Mouse (Mus musculus) neural tube, embryonic 12.5 days (tissue): ENCODE results near the gene Inhbc. TPM values are rescaled to one million over a fixed set of nuclear protein-coding genes. Genes with fewer than 3 reads are reported as not detected.

Experiments used
- ATAC-seq: fragments of 200-750 bp; cut with Nextera tagmentation; 2 replicates; pipeline ENCODE4 v1.8.0; 2017; ENCODE audit warnings: low read depth, mild to moderate bottlenecking, moderate TSS enrichment, moderate library complexity; ENCODE audit not compliant: low FRiP score
- H3K27ac ChIP-seq: fragments of 300-500 bp; sonication (generic); 2 replicates; pipeline ENCODE4 v1.5.1; 2016
- H3K27me3 ChIP-seq: fragments of 300-500 bp; sonication (generic); replicated peaks from 2 replicates; pipeline ENCODE4 v1.6.1; 2016; ENCODE audit warnings: mild to moderate bottlenecking
- H3K36me3 ChIP-seq: fragments of 300-500 bp; sonication (generic); 2 replicates; pipeline ENCODE4 v1.6.1; 2016; ENCODE audit warnings: mild to moderate bottlenecking
- H3K4me1 ChIP-seq: fragments of 300-500 bp; sonication (generic); 2 replicates; pipeline ENCODE4 v1.6.1; 2016
- H3K4me2 ChIP-seq: fragments of 300-500 bp; sonication (generic); replicated peaks from 2 replicates; pipeline ENCODE4 v1.6.1; 2016; ENCODE audit warnings: mild to moderate bottlenecking
- H3K4me3 ChIP-seq: fragments of 300-500 bp; sonication (generic); 2 replicates; pipeline ENCODE4 v1.5.1; 2016
- H3K9ac ChIP-seq: fragments of 300-500 bp; sonication (generic); 2 replicates; pipeline ENCODE4 v1.6.1; 2016; ENCODE audit warnings: mild to moderate bottlenecking
- H3K9me3 ChIP-seq: fragments of 300-500 bp; sonication (generic); 2 replicates; pipeline ENCODE4 v1.6.1; 2016; ENCODE audit warnings: mild to moderate bottlenecking
- WGBS: fragments of 180-500 bp; shearing (Covaris S2); methylation state at CpG from one replicate; pipeline ENCODE4 v1.1.7; 2016; 5-methylcytosine and 5-hydroxymethylcytosine counted together
- polyA plus RNA-seq: library from polyadenylated mRNA; unstranded; fragments of >200 nt; fragmentation: Nextera tagmentation; extraction: Ambion mirVana; gene quantifications from 2 replicates; pipeline ENCODE4 v1.2.1, GENCODE M21; 2016

Gene Inhbc
- polyA plus RNA-seq, 1 experiment from 2014 or later: not detected

DNA sequence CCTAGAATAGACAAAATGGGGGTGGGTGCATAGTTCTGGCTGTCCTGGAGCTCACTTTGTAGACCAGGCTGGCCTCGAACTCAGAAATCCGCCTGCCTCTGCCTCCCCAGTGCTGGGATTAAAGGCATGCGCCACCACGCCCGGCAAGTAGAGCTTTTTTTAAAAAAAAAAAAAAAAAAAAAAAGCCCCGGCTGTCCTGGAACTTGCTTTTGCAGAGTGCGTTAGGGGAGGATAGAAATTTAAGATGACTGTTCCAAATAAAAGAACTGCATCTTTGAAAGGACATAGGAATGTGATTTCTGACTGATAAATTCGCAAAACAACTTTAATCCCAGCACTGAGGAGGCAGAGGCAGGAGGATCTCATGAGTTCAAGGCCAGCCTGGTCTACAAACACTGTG is 9.4 kb upstream of the Inhbc start:
- no peaks in the 10 kb centered on the region for H3K36me3 ChIP-seq
- H3K9me3 ChIP-seq: no peaks in the 10 kb centered on the region
- peaks cover 17% of the 10 kb centered on the region for H3K4me1 ChIP-seq
- no peaks in the 10 kb centered on the region for H3K27me3 ChIP-seq
- H3K9ac ChIP-seq: peak overlapping the region; percentile 70
- H3K4me3 ChIP-seq: peak overlapping the region; percentile 62
- ATAC-seq: no peak
- H3K27ac ChIP-seq: 0 out of 2 replicates have a peak overlapping the region, but pooled peaks have one; percentile 87
- WGBS: 80% methylated on average over 8 of the region's 8 CpGs
- H3K4me2 ChIP-seq: peak overlapping the region; percentile 62

- Histone ChIP-seq H3K4me2 (no peak overlapping the region), H3K9ac (no peak overlapping the region), H3K27me3 (no peaks in the 10 kb centered on the region), H3K27ac (no peak overlapping the region), H3K36me3 (no peaks in the 10 kb centered on the region), H3K4me1 (peaks cover 10% of the 10 kb centered on the region), H3K4me3 (no peak overlapping the region), H3K9me3 (no peaks in the 10 kb centered on the region)
- no peak for ATAC-seq
- 77% methylated on average over 3 of the region's 3 CpGs for WGBS
These were observed 7.5 kb upstream of the Inhbc start for GRCm38 (mm10) chr10:127377700-127378099.

- H3K36me3 ChIP-seq: no peaks in the 10 kb centered on the region
These were observed 792 bp upstream of the Inhbc start for GRCm38 (mm10) chr10:127371023-127371422.

GRCm38 (mm10) chr10:127368273-127368672 is 2.0 kb downstream of the Inhbc start:
- Histone ChIP-seq H3K4me3 (no peak overlapping the region), H3K36me3 (no peaks in the 10 kb centered on the region), H3K4me2 (no peak overlapping the region), H3K27me3 (no peaks in the 10 kb centered on the region), H3K9ac (no peak overlapping the region), H3K4me1 (no peaks in the 10 kb centered on the region), H3K27ac (no peak overlapping the region), H3K9me3 (no peaks in the 10 kb centered on the region)
- no peak for ATAC-seq
- 75% methylated on average over 2 of the region's 2 CpGs for WGBS

More at GRCm38 (mm10) chr10:127371023-127371422, 792 bp upstream of the Inhbc start:
- 73% methylated on average over 2 of the region's 2 CpGs for WGBS
- Histone ChIP-seq H3K27me3 (no peaks in the 10 kb centered on the region), H3K4me3 (no peak overlapping the region), H3K4me2 (no peak overlapping the region), H3K27ac (no peak overlapping the region), H3K4me1 (no peaks in the 10 kb centered on the region), H3K9ac (no peak overlapping the region), H3K9me3 (no peaks in the 10 kb centered on the region)
- ATAC-seq: no peak

GRCm38 (mm10) chr10:127367116-127367515 is 3.1 kb downstream of the Inhbc start:
- ATAC-seq: no peak
- Histone ChIP-seq H3K4me2 (no peak overlapping the region), H3K27me3 (no peaks in the 10 kb centered on the region), H3K9me3 (no peaks in the 10 kb centered on the region), H3K4me3 (no peak overlapping the region), H3K9ac (no peak overlapping the region), H3K36me3 (no peaks in the 10 kb centered on the region), H3K4me1 (no peaks in the 10 kb centered on the region), H3K27ac (no peak overlapping the region)
- 75% methylated on average over 5 of the region's 5 CpGs for WGBS

GRCm38 (mm10) chr10:127360714-127361113 is 9.5 kb downstream of the Inhbc start:
- Histone ChIP-seq H3K4me2 (no peak overlapping the region), H3K36me3 (no peaks in the 10 kb centered on the region), H3K9ac (no peak overlapping the region), H3K27me3 (no peaks in the 10 kb centered on the region), H3K4me1 (no peaks in the 10 kb centered on the region), H3K27ac (no peak overlapping the region), H3K9me3 (no peaks in the 10 kb centered on the region), H3K4me3 (no peak overlapping the region)
- no peak for ATAC-seq
- 79% methylated on average over 3 of the region's 3 CpGs for WGBS

DNA sequence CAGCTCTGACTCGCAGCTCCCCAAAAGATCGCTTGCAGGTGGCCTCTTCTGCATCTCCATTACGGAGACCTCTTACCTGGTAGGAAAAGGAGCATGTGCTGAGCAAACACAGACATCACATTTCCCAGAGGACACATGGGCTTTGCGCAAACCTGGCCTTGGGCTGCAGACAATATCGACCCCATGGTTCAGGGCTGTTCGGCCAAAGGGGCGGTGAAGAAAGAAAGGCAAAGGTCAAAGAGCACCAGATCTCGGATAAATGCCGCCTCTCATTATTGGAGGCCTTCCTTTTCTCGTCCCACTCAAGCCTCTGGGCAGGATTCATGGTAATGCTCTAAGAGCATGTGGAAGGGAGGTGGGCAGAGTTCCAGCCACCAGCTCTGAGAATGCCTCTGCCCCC is 14.9 kb downstream of the Inhbc start:
- no peak for ATAC-seq
- H3K9ac ChIP-seq: no peak overlapping the region
- H3K9me3 ChIP-seq: no peaks in the 10 kb centered on the region
- no peak overlapping the region for H3K4me2 ChIP-seq
- no peak overlapping the region for H3K4me3 ChIP-seq
- WGBS: 52% methylated on average over 10 of the region's 10 CpGs
- H3K36me3 ChIP-seq: no peaks in the 10 kb centered on the region
- H3K4me1 ChIP-seq: peaks cover 2% of the 10 kb centered on the region; the same call in 1 of the 2 replicates
- H3K27ac ChIP-seq: no peak overlapping the region
- 0 out of 2 replicates have a peak, but pooled peaks cover 5% of the 10 kb centered on the region for H3K27me3 ChIP-seq

- Histone ChIP-seq H3K4me2 (no peak within 1 kb of the TSS), H3K9me3 (no peaks in the 10 kb centered on the region), H3K27me3 (0 out of 2 replicates have a peak, but pooled peaks cover 5% of the 10 kb centered on the region), H3K4me3 (no peak within 1 kb of the TSS), H3K36me3 (no peaks in the 10 kb centered on the region), H3K9ac (no peak within 1 kb of the TSS), H3K4me1 (peaks cover 5% of the 10 kb centered on the region; the same call in 1 of the 2 replicates), H3K27ac (no peak within 1 kb of the TSS)
- no peak for ATAC-seq
- 87% methylated on average over 18 of the region's 18 CpGs for WGBS
These were observed 16.0 kb downstream of the Inhbc start, which contains the start of gene Inhbe for GRCm38 (mm10) chr10:127353909-127354895. Gene Inhbe, minus strand, starts transcription at chr10:127354411.

DNA sequence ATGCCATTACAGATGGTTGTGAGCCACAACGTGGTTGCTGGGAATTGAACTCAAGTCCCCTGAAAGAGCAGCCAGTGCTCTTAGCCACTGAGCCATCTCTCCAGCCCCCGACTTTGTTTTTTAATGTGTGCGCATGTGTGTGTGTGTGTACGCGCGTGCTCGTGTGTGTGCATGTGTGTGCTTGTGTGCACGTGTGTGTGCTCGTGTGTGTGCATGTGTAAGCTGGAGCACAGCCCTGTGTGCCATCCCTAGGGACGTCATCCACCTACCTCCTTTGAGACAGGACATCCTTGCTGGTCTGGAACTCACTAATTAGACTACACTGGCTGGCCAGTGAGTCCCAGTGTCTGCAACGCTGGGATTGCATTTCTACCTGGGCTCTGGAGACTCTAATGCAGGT is 17.5 kb downstream of the Inhbc start:
- Histone ChIP-seq H3K4me2 (no peak overlapping the region), H3K9me3 (no peaks in the 10 kb centered on the region), H3K36me3 (no peaks in the 10 kb centered on the region), H3K27me3 (0 out of 2 replicates have a peak, but pooled peaks cover 5% of the 10 kb centered on the region), H3K4me3 (no peak overlapping the region), H3K4me1 (peaks cover 5% of the 10 kb centered on the region; the same call in 1 of the 2 replicates), H3K9ac (no peak overlapping the region), H3K27ac (no peak overlapping the region)
- no peak for ATAC-seq
- 93% methylated on average over 11 of the region's 11 CpGs for WGBS

DNA sequence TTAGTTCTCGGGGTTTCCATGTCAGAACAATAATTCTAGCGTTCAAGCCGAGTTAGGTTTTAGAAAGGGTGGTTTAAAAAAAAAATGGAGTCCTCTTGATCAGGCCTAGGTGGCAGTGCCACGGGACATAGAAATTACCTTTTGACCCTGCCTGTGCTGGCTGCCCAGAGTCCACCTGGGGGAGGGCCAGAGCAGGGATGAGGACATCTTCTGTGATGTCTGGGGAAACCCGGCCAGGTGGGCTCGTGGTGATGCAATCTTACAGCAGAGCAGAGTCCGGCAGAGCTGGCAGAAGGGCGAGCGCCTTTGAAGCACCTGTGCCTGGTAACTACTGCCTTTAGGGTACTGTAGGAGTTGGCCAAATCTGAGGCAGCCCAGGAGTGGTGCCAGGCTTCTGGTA is 18.0 kb downstream of the Inhbc start:
- peaks cover 5% of the 10 kb centered on the region; the same call in 1 of the 2 replicates for H3K4me1 ChIP-seq
- no peak for ATAC-seq

DNA sequence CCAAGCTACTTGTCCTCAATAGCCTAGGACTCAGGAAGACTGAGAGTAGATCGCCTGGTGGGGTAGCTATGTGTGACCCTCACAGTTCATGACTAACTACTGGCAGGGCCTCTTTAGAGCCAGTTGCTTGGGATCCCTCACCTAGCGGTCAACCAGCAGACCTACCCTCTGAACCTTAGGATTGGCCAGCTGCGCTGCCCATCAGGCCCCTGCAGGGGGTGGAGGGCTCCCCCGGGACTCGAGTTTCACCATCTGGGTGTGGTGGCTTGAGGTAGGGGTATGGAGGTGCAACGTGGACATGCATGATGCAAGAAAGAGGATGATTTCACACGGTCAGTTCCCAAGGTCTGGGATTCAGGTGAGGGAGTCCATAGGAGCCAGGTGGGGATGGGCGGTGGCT is 18.5 kb downstream of the Inhbc start:
- Histone ChIP-seq H3K27ac (no peak overlapping the region), H3K4me3 (no peak overlapping the region), H3K9me3 (no peaks in the 10 kb centered on the region), H3K36me3 (no peaks in the 10 kb centered on the region), H3K4me1 (peaks cover 5% of the 10 kb centered on the region; the same call in 1 of the 2 replicates), H3K9ac (no peak overlapping the region), H3K4me2 (no peak overlapping the region), H3K27me3 (0 out of 2 replicates have a peak, but pooled peaks cover 5% of the 10 kb centered on the region)
- peak; percentile 25; the same call in 1 of the 2 replicates for ATAC-seq
- 73% methylated on average over 8 of the region's 8 CpGs for WGBS

More for the DNA sequence above, 18.0 kb downstream of the Inhbc start:
- Histone ChIP-seq H3K4me2 (no peak overlapping the region), H3K4me3 (no peak overlapping the region), H3K27ac (no peak overlapping the region), H3K9ac (no peak overlapping the region), H3K36me3 (no peaks in the 10 kb centered on the region), H3K9me3 (no peaks in the 10 kb centered on the region), H3K27me3 (0 out of 2 replicates have a peak, but pooled peaks cover 5% of the 10 kb centered on the region)
- WGBS: 88% methylated on average over 9 of the region's 9 CpGs

GRCm38 (mm10) chr10:127351285-127351595 is 19.0 kb downstream of the Inhbc start:
- H3K27ac ChIP-seq: no peak overlapping the region
- WGBS: 84% methylated on average over 8 of the region's 8 CpGs
- H3K9me3 ChIP-seq: no peaks in the 10 kb centered on the region
- no peak overlapping the region for H3K4me3 ChIP-seq
- H3K27me3 ChIP-seq: 0 out of 2 replicates have a peak, but pooled peaks cover 5% of the 10 kb centered on the region
- H3K4me2 ChIP-seq: peak overlapping the region; percentile 47
- no peak overlapping the region for H3K9ac ChIP-seq
- H3K4me1 ChIP-seq: peaks cover 5% of the 10 kb centered on the region; the same call in 1 of the 2 replicates
- no peaks in the 10 kb centered on the region for H3K36me3 ChIP-seq
- ATAC-seq: no peak
